Mouse (Mus musculus): ENCODE measurements around the gene Adgrl2. TPM values are rescaled to one million over a fixed set of nuclear protein-coding genes. Genes with fewer than 3 reads are reported as not detected.

Gene Adgrl2
- total RNA-seq, 2 experiments from 2014 or later = 4.2 to 15.0 TPM

GRCm38 (mm10) chr3:148835136-148835535, 155.2 kb downstream of the Adgrl2 start:
- ATAC-seq (replicated peaks; ENCODE audit: poor library complexity) = no peak

GRCm38 (mm10) chr3:148833070-148833769, 157.1 kb downstream of the Adgrl2 start:
- ATAC-seq (replicated peaks; ENCODE audit: poor library complexity) = no peak

GRCm38 (mm10) chr3:148832001-148832400, 158.4 kb downstream of the Adgrl2 start:
- no peak for ATAC-seq (replicated peaks; ENCODE audit: poor library complexity)

GRCm38 (mm10) chr3:148828519-148828918, 161.8 kb downstream of the Adgrl2 start:
- no peak for ATAC-seq (replicated peaks; ENCODE audit: poor library complexity)

- no peak for ATAC-seq (replicated peaks; ENCODE audit: poor library complexity)
Measured at GRCm38 (mm10) chr3:148823551-148823950, 166.8 kb downstream of the Adgrl2 start.

- ATAC-seq (replicated peaks; ENCODE audit: poor library complexity) = no peak
Measured at GRCm38 (mm10) chr3:148821632-148822031, 168.7 kb downstream of the Adgrl2 start.

GRCm38 (mm10) chr3:148819323-148820046, 170.9 kb downstream of the Adgrl2 start:
- no peak for ATAC-seq (replicated peaks; ENCODE audit: poor library complexity)

- no peak for ATAC-seq (replicated peaks; ENCODE audit: poor library complexity)
Measured at GRCm38 (mm10) chr3:148818414-148819105, 171.8 kb downstream of the Adgrl2 start.

GRCm38 (mm10) chr3:148817491-148817890, 172.9 kb downstream of the Adgrl2 start:
- ATAC-seq (replicated peaks; ENCODE audit: poor library complexity) = no peak

GRCm38 (mm10) chr3:148813121-148813520, 177.2 kb downstream of the Adgrl2 start:
- no peak for ATAC-seq (replicated peaks; ENCODE audit: poor library complexity)

GRCm38 (mm10) chr3:148812059-148812458, 178.3 kb downstream of the Adgrl2 start:
- no peak for ATAC-seq (replicated peaks; ENCODE audit: poor library complexity)

- ATAC-seq (replicated peaks; ENCODE audit: poor library complexity) = peak; percentile 71
Measured at GRCm38 (mm10) chr3:148806977-148807376, 183.4 kb downstream of the Adgrl2 start.

GRCm38 (mm10) chr3:148793286-148793913, 197.0 kb downstream of the Adgrl2 start:
- peak; percentile 59 for ATAC-seq (replicated peaks; ENCODE audit: poor library complexity)

- ATAC-seq (replicated peaks; ENCODE audit: poor library complexity) = peak; percentile 48
Measured at GRCm38 (mm10) chr3:148770310-148770709, 220.0 kb downstream of the Adgrl2 start.

Data from megakaryocyte progenitor cell, adult 5-6 weeks (primary cell).